Mouse (Mus musculus) embryo, embryonic 11 days (tissue): ENCODE results near the gene Nav1.
A peak's percentile ranks its signal among the peaks of the same experiment; 100 is the strongest.
"Not testable (repeated sequence)": the region's sequence is repeated elsewhere in the genome, so short reads cannot be mapped to it uniquely, and the experiment has no call there.

Experiments used
- DNase-seq: peaks from one replicate; pipeline ENCODE4 v3.0.0-alpha.2; 2015

Nav1 gene

DNA sequence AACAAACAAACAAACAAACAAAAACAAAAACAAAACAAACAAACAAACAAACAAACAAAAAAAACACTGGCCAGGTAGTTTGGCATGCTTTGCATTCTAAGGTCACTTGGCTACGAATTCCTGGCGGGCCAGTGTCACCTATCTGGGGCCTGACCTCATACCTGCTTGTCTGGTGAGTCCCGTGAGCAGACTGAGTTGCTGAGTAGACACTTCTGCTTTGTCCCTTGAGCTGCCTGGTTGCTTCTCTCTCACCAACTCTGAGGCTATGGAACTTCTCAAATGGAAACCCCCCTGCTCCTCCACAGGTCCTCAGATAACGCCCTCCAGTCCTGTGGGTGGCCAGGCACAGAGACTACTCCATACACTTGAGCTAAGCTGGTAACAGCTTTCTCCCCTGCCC is 93.0 kb downstream of the Nav1 start:
- DNase-seq, result no peak

DNA sequence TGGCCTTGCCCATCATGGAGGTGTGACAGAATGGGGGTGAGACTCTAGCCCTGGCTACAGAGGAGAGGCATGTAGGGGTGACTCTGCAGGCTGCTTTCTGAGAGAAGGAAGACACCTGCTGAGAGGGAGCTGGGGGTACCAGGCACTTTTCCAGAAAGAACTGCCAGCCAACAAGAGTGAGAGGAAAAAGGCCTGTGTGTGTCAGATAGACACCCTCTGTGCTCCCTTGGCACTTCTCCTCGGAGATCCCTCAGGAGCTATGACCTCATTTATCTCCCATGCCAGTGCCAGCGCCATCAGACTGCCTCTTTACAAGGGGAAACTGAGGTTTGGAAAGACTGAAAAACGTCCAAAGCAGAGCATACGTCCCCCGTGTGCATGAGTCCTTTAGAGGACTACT is 93.6 kb downstream of the Nav1 start:
- DNase-seq, result no peak

DNA sequence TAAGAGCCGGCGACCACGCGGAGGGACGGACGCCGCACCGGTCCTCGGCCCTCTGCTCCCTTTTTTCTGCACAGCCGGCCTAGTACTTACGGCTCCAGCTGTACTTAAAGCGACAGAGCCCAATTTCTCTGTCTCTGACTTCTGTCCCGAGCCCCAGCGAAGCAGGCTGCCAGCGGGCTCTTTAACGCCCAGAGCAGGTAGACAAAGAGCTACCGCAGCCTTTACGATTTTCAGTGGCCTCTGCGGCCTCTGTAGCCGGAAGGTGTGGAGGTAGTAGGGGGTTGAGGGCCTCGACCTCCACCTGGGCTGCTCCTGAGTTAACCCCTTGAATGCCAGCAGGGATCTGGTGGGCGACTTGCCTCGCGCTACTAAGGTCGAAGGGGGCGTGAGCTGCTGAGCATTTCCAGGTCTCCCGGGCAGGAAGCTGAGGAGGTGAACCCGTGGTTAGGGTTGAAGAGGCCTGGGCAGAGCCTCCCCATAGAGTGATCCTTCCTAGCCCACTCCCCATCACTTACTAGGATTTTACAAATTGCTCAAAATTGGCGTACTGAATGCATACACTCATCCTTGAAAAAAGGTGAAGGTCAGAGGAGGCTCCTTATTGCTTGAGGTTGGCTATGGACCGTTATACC is 96.6 kb downstream of the Nav1 start:
- peak; percentile 88 for DNase-seq

DNA sequence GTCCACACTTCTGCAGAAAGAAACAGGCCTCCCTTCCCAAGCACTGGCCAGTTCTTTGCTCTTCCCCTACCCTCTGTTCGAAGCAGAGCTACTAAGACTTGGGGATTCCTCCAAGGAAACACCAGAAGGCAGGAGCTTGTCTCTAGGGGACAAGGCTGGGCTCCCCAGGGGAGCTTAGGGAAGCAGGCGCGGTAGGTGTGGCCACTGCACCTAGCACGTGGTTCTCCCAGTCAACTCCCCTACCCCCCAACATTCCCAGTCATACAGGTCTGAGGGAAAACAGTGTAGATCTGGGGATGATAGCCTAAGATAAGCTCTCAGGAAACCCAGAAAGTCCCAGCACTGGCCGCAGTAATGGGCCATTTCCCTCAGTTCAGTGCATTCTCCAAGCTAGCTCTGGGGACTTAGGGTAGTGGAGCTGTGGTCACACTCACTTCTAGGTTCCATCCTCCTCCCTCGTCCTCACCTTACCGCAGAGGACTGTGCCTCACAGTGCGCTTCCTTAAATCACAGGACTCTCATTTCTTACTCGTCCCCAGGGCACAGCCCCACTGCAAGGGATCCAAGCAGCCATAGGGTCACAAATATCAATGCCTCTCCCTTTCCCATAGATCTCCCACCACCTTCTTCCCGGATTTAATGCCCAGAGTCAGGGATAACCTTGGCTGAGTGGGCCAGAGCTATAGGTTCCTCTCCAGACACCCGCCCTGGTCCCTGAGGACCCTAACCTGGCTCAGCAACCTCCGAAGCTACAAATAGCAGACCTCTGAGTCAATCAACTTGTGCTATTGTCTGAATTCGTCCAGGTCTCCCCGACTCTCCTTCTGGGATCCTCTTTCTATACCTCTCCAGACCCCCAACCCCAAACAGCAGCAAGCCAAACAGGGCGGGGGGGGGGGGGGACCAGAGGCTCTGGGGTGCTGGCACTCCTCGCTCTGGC is 97.7 kb downstream of the Nav1 start:
- DNase-seq, result no peak

DNA sequence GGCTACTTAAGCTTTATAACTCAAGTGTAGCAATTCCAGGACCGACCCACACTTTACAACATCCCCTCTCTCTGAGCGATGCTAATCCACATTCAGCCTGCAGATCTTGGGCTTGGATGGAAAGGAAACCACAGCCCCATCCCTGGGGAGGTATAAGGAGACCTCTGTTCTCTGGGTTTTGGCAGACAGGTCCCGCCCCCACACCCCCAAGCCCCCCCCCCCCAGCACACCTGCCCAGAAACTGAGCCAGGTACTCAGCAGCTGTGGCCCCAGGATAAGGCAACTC is 98.8 kb downstream of the Nav1 start:
- no peak for DNase-seq

DNA sequence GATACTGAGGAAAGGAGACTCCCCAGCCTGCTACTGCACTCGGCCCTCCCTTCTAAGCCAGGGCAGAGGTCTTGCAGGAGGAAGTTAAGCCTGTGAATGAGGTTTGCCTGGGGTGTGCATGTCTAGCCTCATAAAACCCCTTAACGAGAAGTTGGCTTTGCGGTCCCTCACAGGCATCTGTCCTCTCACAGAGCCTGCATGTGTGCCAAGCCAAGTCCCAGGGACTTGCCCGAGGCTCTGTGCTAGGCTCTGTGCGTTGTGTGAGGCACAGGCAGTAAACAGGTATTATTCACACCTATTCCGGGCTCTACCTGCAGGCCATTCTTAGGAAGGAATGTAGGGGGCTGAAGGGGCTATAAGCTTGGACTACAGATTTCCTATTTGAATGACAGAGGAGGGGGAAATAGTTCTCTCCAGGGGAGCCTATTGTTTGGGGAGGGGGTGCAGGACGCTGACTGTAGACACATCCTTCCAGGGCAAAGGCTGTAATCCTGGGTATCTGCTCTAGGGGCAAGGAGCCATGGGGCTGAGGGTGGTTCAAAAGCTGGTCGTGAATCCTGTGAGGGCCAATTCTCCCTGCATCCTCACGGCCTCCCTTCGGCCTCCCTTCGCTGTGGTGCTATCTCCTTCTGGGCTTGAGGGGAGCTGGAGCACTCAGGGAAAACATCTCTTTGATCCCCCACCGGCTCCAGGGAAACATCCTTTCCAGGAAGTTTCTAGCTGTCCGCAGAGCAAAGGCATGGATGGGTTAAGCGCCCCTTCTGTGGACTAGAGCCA is 99.3 kb downstream of the Nav1 start:
- DNase-seq, result no peak

DNA sequence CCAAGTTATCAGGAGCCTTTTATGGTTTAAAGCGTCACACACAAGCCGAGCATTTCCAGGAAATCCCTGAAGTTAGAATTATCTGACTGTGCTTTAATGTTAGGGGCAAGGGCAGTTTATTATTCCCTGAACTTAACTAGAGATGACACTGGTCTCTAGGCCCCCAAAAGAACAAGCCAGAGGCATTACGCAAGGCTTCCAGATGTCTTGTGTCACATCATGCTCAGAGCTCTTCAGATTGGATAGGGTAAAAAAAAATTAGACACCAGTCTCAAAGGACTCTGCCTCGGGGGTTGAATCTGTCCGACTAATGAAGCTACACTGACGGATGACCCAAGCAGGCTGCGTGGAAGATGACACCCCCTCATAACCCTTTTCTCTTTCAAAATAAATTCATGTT is 101.6 kb downstream of the Nav1 start:
- no peak for DNase-seq

DNA sequence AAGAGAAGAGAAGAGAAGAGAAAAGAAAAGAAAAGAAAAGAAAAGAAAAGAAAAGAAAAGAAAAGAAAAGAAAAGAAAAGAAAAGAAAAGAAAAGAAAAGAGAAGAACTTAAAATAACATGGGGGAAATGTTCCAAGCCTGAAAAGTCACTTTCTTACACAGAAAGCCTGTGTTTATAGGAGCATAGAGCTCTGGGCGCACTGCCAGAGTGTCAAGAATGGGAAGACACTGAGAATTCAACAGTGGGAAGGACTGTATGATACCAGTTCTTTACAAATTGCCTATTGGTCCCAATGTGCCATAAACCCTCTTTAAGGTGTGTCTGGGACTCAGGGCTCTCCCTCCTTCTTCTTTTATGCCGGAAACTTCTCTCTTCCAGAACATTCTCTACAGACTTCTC is 103.7 kb downstream of the Nav1 start:
- DNase-seq, result no peak

DNA sequence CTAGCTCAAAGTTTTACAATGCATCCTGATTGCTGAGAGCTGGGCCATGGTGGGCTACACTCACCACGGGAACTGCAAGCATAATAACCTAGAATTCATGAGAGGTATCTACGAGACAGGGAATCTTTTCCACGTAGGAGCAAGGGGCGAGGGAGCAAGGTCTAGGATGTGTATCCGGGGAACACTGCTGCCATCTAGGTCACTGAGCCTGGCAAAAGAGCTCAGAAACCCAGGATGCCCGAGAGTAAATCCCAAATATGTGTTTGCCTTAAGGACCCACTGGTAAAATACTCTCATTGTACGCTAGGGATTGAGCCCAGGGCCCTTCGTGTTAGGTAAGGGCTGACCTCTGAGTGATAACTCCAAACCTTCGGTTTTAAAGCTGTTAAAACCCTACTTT is 104.3 kb downstream of the Nav1 start:
- no peak for DNase-seq

DNA sequence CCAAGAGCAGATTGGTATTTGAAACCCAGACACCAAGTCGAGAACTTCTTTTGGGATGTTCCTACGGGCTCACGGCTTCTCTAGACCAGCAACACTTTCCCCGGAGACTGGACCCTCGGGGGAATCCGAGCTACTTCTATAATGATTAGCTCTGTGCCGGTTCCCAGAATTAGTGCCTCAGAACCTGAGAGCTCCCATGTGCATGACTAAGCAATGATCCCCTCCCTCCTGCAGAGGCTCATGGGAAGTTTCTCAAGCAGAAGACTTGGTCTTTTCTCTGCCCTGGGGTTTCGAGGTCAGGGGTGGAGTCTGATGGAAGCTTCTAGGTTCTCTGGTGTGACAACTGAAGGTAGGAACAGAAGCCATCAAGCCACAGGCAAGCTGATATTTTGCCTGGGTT is 105.0 kb downstream of the Nav1 start:
- DNase-seq, result no peak

DNA sequence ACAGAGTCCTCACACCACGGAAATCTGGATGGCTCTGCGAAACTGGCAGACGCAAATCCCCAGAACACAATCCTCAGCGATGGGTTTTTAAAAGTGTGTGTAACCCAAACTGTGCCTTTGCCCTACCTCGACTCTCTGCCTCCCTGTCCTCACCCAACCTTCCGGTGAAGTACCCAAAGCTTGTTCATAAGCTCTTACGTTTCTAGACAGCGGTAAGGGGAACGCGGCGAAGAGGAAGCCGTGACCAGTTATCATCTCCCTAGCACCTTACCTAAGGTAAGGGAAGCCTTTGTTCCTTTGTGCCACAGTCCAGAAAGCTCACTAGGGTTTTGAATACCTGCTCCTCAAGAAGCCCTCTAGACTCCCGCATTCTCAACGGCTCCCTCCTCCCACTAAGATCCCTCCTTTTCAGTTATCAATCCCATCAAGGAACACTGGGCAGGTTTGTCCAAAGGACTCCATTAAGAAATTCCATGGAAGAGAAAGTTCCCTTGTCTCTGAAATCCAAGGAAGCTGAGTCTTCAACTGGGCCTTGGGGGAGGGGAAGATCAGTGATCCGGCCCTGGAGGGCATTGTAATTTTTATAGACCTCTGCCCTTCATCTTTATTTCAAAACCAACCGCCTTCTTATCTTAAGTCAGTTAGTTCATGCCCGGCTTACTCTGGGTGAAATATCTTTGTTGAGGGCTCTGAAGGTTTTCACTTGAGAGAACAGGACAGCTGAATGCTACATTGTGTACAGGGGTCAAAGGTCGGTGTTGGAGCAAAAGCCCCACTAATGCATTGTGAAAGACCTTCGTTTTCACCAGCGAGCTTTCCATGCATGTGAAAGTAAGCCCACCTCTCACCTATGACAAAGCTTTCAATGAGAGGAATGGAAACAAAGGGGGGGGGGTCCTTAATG is 108.4 kb downstream of the Nav1 start:
- peak; percentile 70 for DNase-seq

DNA sequence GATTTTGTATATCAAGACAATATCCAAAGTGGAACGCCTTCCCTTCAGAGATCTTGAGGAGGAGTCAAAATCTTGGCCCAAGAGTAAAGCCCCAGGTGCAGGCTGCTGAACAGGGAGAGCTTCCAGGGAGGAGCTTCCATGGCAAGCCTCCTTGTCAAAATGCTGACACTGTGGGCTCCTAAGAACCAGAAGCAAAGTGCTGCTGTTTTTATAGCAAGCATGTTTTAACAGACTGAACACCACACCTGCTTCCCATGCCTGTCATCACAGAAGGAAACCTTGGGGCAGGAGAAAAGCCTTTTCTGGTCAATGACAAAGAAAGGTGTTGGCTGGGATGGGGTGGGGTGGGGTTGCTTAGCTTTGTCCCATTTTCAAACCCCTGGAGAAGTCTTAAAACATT is 112.0 kb downstream of the Nav1 start:
- no peak for DNase-seq

DNA sequence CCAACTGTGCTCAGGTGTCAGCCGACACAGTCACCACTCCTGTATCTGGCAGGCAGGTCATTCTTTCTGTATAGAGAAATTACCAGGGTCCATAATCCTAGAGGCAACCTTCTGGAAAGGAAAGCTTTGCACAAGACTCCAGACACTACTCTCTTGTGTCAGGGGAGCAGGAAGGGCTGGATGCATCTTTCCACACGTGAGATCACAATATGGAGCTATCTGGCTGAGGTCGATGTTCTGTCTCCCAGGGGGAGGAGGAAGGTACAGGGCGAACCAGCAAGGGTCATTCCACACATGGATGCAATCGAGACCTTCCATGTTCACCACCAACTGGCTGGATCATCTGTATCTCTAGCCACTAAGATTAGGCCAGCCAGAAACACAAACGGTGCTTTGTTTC is 113.2 kb downstream of the Nav1 start:
- DNase-seq, result no peak

DNA sequence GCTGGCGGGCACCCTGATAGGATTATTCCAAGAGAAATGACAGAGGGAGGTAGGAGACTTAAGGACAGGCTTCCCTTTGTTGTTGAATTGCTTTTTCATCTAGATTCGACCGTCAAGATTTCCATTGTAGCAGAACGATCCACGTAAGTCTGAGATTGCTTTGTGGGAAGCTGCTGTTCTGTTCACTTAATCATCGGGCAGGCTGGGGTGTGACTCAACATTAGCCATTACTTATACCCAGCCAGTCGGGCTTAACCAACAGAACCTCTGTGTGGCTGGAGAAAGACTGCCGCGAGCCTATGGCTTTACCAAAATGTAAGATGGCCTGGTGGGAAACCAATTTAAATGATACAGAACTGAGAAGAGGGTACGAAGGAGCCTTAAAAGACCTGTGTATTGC is 114.7 kb downstream of the Nav1 start:
- DNase-seq, result no peak

DNA sequence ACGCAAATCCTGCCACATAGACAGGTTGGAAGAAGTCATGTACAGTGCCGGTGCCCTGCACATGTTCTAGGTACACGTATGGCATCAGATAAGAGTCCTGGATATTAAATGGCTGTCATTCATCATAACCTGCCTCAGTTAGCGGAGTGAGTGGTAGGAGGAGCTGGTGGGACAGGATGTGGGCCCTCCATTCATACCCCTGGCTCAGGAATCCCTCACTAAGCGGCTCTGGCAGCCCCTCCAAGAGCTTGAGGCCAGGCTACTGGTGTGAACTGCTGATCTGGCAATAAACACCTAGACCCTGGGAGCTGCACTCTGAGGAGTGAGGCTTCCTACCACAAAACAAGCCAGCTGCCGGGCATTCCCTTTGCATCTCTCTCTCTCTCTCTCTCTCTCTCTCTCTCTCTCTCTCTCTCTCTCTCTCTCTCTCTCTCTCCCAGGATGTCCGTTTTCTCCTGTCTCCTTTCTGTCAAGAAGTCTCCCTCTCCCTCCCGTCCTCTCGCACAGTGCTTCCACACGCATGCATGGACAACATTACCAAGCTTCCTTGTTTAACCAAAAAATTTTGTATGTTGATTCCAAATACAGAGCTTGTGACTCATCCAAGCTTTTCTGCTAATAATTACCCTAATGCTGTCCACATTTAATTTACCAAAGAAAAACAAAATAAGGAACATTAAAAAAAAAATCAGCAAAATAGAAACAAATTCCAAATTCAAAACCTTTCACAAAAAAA is 116.0 kb downstream of the Nav1 start:
- no peak for DNase-seq

DNA sequence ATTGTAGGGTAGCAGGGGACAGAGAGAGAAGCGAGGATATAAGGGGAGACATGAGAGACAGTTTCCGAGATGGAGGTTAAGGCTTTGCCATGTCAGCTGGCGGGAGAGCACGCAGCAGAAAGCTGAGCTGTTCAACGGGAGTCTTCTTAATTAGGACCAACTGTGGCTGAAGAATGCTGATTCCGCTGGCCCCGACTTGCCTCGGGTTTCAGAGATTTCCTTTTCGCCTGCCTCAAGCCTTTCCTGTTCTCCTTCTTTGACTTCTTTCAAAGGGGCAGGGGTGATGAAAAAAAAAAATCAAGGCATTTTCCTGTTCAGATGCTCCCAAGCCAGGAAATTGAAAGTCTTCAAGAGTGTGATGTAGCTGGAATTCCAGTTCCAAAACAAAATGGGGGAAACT is 118.2 kb downstream of the Nav1 start:
- peak; percentile 76 for DNase-seq

DNA sequence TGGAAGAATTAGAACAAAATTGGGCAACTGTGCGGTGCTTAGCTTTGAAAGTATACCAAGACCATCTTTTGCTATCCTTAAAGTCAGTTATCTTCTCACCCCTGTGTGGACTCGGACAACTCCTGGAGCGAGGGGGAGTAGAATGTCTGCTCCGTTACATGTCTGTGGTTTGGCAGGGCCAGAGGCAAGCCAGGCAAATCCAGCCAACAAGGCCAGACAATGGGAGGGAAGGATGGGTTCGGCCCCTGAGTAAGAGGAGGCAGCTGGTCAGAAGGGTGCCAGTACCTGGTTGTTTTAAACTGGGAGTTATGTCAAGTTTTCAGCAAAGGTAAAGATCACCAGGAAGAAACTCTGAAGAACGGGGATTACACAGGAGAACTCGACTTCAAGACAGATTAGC is 121.9 kb downstream of the Nav1 start:
- DNase-seq, result no peak

DNA sequence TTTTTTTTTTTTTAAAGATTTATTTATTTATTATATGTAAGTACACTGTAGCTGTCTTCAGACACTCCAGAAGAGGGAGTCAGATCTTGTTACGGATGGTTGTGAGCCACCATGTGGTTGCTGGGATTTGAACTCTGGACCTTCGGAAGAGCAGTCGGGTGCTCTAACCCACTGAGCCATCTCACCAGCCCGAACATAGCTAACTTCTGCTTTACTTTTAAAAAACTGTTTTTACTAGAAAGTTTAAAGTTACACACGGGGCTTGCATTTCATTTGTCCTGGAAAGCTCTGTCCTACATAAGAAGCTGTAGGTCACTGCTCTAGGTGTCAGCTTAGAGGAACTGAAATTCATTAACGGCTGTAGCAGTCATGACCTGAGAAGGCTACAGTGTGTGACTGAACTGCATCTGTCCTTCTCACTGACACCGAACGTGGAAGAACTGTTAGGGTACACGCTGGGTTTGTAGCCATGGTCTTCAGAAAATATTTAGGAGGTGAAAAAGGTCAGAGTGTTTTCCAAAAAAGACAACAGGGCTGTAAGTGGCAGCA is 122.5 kb downstream of the Nav1 start:
- not testable (repeated sequence) for DNase-seq

DNA sequence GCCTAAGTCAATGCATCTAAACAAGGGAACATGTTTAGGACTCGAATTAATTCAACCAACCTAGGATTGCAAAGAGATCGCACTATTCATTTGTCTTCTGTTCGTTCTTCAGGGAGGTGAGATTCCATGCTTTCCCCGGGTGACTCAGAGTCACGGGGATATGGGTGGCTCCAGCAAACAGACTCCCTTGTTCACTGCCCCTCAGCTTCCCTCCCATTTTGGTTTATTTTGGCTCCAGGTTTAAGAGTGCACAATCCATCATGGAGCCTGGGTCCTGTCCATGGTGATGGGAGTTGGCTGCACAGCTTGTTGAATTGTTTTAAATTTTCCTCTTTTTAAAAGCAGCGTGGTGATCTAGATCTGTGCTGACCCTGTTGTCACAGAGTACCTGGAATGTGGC is 123.1 kb downstream of the Nav1 start:
- no peak for DNase-seq

DNA sequence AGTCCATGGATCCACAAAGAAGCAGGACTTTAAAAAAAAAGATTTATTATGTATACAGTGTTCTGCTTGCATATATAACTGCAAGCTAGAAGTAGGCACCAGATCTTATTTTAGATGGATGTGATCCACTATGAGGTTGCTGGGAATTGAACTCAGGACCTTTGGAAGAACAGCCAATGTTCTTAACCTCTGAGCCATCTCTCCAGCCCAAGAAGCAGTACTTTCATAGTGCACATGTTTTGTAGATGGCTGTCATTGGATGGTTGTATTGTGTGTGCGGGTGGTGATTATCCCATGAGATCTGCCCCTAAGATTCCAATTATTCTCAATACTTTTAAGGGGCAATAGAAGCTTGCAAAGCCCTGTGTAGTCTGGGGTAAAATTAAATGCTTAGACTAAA is 124.4 kb downstream of the Nav1 start:
- DNase-seq, result no peak

DNA sequence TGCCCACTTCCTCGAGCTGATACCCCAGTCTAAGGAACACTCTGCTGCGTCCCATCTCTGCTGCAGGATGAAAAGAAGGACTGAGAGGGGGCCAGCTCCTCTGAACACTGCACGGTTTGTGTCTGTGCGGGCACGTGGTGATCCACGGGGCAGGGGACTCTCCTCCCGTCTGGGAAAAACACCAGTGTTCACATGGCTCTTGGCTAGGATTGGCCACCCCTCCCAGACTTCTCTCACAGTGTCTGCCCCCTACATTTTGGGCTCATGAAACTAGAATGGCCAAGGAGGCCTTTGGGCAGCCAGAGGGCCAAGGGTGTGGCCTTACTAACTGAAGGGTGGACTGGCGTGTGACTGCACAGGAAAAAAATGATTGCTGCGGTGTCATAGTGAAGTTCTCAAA is 125.4 kb downstream of the Nav1 start:
- no peak for DNase-seq

DNA sequence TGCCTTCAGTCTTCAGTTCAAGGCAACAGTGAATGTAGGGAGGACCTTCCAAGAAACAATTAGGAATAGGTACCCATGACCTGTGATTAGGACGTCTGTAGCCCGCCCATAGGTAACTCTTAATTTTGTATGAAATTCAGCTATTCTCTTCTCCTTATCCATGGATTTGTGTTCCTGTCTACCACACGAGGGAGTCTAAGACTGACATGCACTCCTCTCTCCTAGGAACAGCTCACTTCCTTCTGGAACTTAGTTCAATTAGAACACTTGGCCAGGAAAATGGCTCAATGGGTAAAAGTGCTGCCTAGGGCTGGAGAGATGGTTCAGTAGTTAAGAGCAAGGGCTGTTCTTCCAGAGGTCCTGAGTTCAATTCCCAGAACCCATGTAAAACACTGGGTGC is 126.3 kb downstream of the Nav1 start:
- no peak for DNase-seq
